Mouse (Mus musculus) left cerebral cortex, adult 2 months (tissue): ENCODE results near the gene Ufc1. TPM values are rescaled to one million over a fixed set of nuclear protein-coding genes. Genes with fewer than 3 reads are reported as not detected.

Source experiments
- DNase-seq, 2 experiments: peaks; one replicate each; pipeline ENCODE4 v3.0.0; 2021 to 2022; ENCODE audit warnings: low spot score in 2 of 2, mixed read lengths in 1 of 2; ENCODE audit errors: extremely low spot score in 1 of 2
- H3K27ac ChIP-seq: fragments of 200-600 bp; 2 replicates; pipeline ENCODE4 v1.8.1; 2022
- H3K4me3 ChIP-seq: fragments of 200-600 bp; 2 replicates; pipeline ENCODE4 v1.8.1; 2022
- CTCF ChIP-seq: fragments of 200-600 bp; IDR thresholded peaks from 2 replicates; pipeline ENCODE4 v1.8.1; 2022; ENCODE audit warnings: antibody characterized with exemption, mild to moderate bottlenecking, moderate library complexity
- intact Hi-C: fragments of 180-260 bp; cut with DNase I; formaldehyde crosslinking; loops from one replicate; pipeline ENCODE4 v1.15.1; 2025
- total RNA-seq, 2 experiments: library from RNA; stranded (reverse); gene quantifications; 2 replicates each; pipeline ENCODE4 v1.2.3; 2021

Ufc1 gene
- total RNA-seq, 2 experiments from 2014 or later = 101 to 108 TPM

DNA sequence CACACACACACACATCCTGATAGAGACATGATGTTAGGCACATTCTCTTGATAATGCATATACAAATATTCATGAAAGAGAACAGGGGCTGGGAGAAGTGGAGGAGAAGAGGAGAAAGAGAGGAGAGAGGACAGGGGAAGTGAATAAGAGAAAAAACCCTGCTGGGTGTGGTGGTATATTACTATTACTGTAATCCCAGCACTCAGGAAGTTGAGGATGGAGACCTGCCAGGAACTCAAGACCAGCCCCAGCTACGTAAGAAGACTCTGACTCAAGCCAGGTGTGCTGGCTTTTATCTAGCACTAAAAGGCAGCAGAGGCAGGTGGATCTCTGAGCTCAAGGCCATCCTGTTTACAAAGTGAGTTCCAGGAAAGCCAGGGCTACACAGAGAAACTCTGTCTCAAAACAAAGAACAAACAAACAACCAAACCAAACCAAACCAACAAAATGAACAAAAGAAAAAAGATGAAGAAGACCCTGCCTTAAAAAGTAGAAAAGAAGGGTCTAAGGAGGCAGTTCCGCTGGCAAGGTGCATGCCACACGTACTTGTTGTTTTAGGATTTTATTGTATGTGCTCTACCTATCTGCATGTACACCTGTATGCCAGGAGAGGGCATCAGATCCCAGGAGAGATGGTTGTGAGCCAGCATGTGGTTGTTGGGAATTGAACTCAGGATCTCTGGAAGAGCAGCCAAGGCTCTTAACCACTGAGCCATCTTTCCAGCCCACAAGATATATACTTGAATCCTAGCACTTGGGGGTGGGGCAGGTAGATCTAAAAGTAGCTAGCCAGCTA lies 31.0 kb downstream of the Ufc1 start:
- no peak; the same call in none of the 2 replicates for TF ChIP-seq CTCF
- no peak for DNase-seq
- H3K4me3 ChIP-seq = no peak overlapping the region
- intact Hi-C loops = no loop called here
- peak overlapping the region; percentile 59; the same call in 1 of the 2 replicates for H3K27ac ChIP-seq

DNA sequence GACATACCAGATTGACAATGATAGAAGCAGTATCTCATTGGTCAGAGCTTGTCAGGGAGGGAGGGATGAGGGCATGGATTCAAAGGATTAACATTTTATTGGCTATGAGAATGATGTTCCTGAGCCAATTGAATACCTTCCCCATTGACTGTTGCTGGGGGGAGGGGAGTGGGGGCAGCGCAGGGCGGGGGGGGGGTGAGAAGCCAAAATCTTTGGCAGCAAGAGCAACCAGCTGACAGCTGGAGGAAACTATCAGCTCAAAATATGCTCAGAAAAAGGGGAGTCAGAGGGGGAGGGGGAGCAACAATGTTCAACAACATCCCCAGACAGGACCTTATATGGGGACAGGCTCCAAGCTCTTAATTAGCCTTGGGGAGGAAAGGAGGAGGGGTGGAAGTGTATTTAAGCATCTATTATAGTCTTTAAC lies 31.6 kb downstream of the Ufc1 start:
- intact Hi-C loops = no loop called here
- peak overlapping the region; percentile 59; the same call in 1 of the 2 replicates for H3K27ac ChIP-seq
- TF ChIP-seq CTCF = no peak
- H3K4me3 ChIP-seq = no peak overlapping the region
- no peak for DNase-seq

DNA sequence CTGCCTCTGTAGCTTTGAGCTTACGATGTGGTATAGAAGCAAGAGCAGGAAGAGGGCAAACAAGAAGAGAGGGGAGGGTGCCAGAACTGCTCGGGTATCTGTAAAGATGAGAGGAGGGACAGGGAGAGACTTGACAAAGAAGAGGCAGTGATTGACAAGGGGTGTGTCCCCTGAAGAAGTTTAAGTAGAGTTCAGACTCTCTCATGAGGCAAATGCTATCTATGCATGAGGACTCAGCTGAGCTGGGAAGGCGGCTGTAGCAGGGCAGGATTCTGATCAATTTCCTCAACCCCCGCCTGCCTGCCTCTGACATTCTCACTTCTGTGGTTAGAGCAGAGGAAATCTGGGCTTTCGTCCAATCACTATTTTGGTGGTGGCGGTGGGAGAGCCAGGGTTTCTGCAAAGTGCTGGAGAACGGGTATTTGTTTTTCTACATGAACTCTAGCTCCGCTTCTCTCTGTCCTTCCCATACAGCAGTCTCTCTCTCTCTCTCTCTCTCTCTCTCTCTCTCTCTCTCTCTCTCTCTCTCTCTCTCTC lies 32.2 kb downstream of the Ufc1 start:
- intact Hi-C loops = no loop called here
- Histone ChIP-seq H3K27ac (peak overlapping the region; percentile 65), H3K4me3 (peak overlapping the region; percentile 21)
- no peak for TF ChIP-seq CTCF
- peak; percentile 72 to 82 for DNase-seq

DNA sequence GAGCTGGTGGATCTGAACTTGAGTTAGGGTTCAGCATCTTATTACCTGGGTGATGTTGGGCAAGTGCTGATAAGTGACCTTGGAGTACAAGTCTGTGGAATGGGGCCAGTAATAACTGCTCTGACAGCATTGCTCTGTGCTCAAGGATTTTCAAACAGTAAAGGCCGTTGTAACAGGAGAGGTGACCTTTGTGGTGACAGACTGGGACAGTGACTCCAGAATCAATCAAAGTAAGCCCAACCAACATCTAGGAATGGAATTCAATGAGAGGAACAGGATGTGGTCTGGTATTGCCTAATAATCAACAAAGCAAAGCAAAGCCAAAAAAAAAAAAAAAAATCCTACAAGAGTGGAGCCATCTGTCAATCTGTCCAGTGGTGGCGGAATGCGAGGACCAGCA lies 34.5 kb downstream of the Ufc1 start:
- intact Hi-C loops = no loop called here
- no peak for DNase-seq
- TF ChIP-seq CTCF = no peak
- no peak overlapping the region for H3K27ac ChIP-seq
- H3K4me3 ChIP-seq = no peak overlapping the region

DNA sequence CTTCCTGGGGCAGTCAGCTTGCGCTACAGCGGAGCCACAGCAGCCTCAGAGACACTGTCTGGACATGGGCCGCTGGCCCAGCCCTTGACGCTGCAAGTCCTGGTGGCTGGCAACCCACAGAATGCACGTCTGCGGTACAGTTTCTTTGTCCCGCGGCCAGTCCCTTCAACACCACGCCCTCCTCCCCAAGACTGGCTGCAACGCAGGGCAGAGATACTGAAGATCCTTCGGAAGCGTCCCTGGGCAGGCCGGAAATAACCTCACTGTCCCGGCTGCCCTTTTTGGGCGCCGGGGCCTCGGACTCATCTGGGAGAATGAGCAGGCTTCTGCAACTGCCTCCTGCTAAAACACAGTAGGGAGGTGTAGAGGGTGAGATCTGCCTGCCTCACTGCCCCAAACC lies 35.9 kb downstream of the Ufc1 start:
- intact Hi-C loops = no loop called here
- Histone ChIP-seq H3K4me3 (no peak overlapping the region), H3K27ac (no peak overlapping the region)
- DNase-seq = no peak
- no peak for TF ChIP-seq CTCF

DNA sequence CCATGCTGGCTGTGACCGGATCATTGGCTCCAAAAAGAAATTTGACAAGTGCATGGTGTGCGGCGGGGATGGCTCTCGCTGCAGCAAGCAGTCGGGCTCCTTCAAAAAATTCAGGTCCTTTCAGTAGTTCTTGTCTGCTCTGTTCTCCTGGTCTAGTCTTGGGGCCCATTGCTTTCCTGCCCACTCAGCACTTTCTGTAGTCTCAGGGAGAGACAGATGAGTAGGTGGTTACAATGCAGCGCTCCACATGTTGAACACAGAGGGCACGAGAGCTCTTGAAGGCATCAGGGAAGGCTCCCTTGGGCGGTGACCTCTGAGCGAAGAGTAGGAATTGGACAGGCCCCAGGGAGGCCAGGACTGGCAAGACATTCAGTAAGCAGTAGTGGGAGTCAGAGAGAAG lies 37.0 kb downstream of the Ufc1 start:
- DNase-seq = no peak
- no peak overlapping the region for H3K4me3 ChIP-seq
- intact Hi-C loops = loop anchor here (2.0 kb wide), 3 partner anchors 35 to 147 kb away; partner anchors contain the start of gene Tomm40l
- TF ChIP-seq CTCF = no peak
- no peak overlapping the region for H3K27ac ChIP-seq

DNA sequence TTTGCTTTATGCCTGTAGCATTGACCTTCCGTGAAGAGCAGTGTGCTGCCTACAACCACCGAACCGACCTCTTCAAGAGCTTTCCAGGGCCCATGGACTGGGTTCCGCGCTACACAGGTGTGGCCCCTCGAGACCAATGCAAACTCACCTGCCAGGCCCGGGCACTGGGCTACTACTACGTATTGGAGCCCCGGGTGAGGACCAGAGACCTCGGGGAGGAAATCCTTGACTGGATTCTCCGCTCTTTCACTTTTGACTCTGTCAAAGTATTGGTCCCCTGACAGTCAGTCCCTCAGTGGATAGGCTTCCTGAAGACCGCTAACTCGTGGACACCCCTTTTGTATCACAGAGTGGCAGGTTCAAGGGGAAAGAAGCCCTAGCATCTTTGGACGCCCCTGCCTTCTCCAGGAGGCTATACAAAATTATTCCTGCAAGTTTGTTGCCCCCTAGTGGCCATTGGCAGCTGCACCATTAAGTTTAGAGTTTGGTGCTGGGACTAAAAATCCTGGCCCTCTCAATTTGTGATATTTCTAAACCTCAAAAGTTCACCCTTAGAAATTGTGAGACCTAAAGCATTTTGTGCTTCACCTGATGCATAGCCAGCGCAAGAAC lies 37.8 kb downstream of the Ufc1 start:
- Histone ChIP-seq H3K27ac (no peak overlapping the region), H3K4me3 (no peak overlapping the region)
- intact Hi-C loops = loop anchor here (2.0 kb wide), 3 partner anchors 34 to 146 kb away; partner anchors contain the start of gene Tomm40l
- peak; percentile 47 to 57 for DNase-seq
- TF ChIP-seq CTCF = peak; percentile 93

DNA sequence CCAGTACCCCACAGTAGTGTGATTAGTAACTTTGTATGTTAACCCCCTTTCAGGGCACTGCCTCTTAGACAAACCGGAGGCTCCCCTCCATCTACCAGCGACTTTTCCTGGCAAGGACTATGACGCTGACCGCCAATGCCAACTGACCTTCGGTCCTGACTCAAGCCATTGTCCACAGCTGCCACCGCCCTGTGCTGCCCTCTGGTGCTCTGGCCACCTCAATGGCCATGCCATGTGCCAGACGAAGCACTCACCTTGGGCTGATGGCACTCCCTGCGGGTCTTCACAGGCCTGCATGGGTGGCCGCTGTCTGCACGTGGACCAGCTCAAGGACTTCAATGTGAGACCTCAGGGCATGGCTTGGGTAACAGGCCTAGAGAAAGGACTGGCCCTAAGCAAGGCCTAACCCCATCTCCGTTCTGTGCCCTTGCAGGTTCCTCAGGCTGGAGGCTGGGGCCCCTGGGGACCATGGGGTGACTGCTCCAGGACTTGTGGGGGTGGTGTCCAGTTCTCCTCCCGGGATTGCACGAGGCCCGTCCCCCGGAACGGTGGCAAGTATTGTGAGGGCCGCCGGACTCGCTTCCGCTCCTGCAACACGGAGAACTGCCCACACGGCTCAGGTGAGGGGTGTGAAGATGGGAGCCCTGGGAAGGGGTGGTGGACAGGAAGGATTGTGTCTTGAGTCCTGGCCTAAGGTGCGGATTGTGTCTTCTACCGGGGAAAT lies 38.6 kb downstream of the Ufc1 start:
- no peak for DNase-seq
- intact Hi-C loops = loop anchor here (2.0 kb wide), 3 partner anchors 33 to 145 kb away; partner anchors contain the start of gene Tomm40l
- peak; percentile 8; the same call in 1 of the 2 replicates for TF ChIP-seq CTCF
- Histone ChIP-seq H3K27ac (no peak overlapping the region), H3K4me3 (no peak overlapping the region)

DNA sequence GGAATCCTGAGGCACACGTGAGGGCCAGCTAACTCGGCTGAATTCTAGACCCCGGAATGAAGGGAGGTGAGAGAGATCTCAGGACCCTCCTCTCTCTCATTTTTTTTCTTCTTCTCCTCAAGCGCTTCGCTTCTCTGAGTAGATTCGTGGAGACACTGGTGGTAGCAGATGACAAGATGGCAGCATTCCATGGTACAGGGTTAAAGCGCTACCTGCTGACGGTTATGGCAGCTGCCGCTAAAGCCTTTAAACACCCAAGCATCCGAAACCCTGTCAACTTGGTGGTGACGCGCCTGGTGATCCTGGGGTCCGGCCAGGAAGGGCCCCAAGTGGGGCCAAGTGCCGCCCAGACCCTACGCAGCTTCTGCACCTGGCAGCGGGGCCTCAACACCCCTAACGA lies 42.4 kb downstream of the Ufc1 start:
- DNase-seq = no peak
- Histone ChIP-seq H3K27ac (peak overlapping the region; percentile 37), H3K4me3 (no peak overlapping the region; the same call in 1 of the 2 replicates)
- TF ChIP-seq CTCF = no peak
- intact Hi-C loops = no loop called here

DNA sequence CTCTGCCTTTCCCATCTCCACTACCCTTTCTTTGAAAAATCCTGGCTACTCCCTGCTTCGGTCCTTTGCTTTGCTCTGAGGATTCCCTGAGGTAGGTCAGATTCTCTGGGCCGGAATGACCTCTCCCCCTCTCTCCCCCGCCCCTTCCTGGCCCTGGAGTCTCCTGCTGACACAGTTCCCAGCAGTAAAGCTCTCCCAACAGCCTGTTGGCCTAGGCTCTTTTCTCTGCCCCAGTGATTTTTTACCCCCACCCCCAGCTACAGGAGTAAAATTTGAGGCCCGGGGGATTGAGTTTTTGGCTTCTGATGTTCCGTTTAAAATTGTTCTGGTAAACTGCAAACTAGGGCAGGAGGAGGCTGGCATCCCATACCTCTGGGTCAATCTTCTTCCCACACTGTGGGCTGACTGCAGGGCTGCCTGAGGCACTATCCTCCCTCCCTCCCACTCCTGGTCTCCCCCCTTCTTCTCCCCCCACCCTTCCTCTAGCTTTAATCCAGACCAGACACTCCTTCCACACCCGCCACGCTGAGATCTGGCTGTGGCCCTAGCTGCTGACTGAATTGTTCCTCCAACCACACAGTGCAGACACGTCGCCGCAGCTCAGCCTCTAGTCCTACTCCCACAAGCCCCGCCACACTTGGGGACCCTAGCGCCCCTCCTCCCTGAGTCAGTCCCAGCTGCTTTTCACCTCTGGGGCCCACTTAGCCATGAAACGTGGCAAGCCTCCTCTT lies 43.1 kb downstream of the Ufc1 start:
- no peak for TF ChIP-seq CTCF
- intact Hi-C loops = no loop called here
- Histone ChIP-seq H3K4me3 (peak overlapping the region; percentile 39), H3K27ac (peak overlapping the region; percentile 37)
- DNase-seq = no peak
